Mouse (Mus musculus): ENCODE results near the gene Vsir.
A peak's percentile ranks its signal among the peaks of the same experiment; 100 is the strongest.

The Vsir gene

GRCm38 (mm10) chr10:60346701-60347405 is at the start of gene Vsir:
Gene Vsir, plus strand, starts transcription at chr10:60346851.
- DNase-seq (ENCODE audit: low spot score in 2 of 2) = peak; percentile 28 to 75

DNA sequence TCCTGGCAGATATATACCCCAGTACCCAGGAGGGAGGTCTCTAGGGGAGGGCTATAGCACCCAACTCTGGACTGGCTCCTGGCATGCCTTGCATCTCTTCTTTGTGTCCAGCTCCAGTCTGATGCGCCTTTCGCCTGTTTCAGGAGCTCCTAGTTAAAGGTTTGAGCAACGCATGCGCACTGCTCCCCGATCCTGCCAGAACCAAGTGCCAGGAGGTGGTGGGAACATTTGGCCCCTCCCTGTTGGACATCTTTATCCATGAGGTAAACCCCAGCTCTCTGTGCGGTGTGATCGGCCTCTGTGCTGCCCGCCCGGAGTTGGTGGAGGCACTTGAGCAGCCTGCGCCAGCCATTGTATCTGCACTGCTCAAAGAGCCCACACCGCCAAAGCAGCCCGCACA is 47.0 kb upstream of the Vsir start:
- DNase-seq (ENCODE audit: low spot score in 2 of 2) = no peak

- DNase-seq (ENCODE audit: low spot score in 2 of 2) = no peak
These were observed 43.2 kb upstream of the Vsir start for GRCm38 (mm10) chr10:60303419-60303818.

DNA sequence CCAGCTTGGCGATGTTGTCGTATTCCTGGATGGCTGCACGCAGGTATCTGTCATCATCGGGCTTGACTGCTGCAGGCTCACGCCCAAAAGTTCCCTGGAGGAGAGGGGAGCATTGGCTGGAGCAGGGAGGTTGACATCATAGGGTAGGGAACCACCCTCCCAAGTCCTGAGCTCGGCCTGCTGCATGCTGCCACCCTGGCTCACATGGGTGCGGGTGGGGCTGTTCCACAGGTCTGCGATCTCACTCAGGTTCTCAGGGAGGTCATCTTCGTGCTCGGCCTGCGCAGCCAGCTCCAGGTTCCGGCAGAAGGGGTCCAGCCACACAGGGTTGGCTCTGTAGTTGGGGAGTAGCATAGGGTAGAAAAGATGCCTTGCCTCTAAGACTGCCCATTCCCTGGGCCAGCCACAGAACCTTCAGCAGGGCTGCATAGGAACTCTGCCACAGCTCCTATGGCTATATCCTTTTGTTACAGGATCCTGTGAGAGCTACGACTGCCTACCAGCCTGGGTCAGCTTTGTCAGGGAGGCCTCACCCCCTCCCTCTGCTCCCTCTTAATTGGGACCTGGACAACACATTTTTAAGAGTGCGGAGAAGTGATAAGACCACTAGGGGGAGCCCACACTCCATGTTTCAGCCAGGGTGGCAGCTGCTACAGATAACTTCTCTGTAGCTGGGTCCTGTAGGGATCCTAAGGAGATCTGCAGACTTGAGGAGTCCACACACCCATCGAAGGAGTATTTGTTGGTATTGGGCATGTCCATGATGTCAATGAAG is 41.6 kb upstream of the Vsir start:
- peak in 1 of 2 experiments; percentile 82 for DNase-seq (ENCODE audit: low spot score in 2 of 2)

- no peak for DNase-seq (ENCODE audit: low spot score in 2 of 2)
These were observed 36.0 kb upstream of the Vsir start for GRCm38 (mm10) chr10:60310629-60311028.

DNA sequence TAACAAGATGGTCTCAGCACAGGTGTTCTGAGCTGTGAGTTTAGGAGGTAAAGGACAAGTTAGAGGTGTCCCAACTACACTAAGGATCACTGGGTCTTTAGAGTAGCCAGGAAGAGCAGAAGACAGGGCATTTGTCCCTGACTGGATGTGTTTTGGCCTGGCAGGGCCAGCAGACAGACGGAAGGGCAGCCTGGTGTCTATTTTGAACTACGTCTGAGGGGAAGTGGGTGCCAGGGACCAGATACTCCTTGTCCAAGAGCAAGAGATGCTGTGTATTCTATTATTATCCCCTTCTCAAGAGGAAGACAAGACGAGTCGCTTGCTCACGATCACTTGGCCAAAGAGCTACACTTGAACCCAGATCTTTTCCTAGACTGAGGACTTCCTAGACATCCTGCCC is 33.0 kb upstream of the Vsir start:
- no peak for DNase-seq (ENCODE audit: low spot score in 2 of 2)

DNA sequence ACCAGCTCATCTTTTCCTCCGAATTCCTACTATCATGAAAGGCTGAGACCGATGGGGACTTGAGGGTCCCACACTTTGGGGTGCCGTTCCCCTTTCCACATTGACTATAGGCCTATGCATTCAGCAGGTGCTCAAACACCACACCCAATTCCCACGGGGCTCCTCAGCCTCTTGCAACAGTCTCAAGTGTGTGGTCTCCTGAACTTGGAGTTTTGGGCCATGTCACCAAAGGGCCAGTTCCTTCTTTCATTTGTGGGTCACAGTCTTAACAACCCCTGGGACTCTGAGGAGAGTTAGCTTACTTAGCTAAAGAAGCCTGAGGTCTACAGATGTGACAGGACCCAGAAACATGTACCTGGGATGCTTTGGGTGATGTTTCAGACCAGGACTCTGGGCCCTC is 30.5 kb upstream of the Vsir start:
- DNase-seq (ENCODE audit: low spot score in 2 of 2) = no peak

GRCm38 (mm10) chr10:60328963-60329650 is 17.5 kb upstream of the Vsir start:
- no peak for DNase-seq (ENCODE audit: low spot score in 2 of 2)

GRCm38 (mm10) chr10:60334583-60334982 is 12.1 kb upstream of the Vsir start:
- no peak for DNase-seq (ENCODE audit: low spot score in 2 of 2)

- DNase-seq (ENCODE audit: low spot score in 2 of 2) = no peak
These were observed 11.6 kb upstream of the Vsir start for GRCm38 (mm10) chr10:60335021-60335420.

DNA sequence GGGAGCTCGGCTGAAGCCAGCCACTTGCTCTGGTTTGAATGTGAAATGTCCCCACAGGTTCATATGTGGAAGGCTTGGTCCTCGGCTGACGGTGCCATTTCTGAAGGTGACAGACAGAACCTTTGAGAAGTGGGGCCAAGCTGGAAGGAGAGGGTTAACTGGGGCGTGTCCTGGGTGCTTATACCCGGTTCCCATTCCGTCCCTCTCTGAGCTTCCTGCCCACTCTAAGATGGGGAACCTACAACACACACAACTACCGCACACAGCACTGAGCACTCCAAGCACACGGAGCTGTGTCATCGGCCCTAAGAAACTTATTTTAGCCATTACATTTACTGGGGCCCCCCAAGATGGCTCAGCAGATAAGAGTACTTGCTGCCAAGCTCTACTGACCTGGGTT is 5.1 kb upstream of the Vsir start:
- no peak for DNase-seq (ENCODE audit: low spot score in 2 of 2)

DNA sequence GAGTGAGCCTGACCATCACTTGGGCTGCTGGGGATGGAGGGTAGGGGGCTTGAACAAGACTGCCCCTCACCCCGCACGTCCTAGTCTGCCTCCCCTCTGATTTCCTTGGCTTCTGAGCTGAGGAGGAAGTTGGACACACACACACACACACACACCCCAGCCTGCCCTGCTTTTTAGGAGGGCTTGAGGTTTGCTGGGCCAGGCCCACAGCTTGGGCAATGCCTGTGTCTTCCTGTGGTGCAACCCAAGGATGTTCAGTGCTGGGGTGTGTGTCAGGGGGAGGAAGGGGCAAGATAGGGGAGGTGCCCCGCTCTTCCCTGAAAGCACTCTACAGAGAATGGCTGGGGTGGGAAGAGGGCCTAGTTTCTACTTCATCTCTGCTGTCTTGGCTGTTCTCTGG is 2.5 kb upstream of the Vsir start:
- DNase-seq (ENCODE audit: low spot score in 2 of 2) = no peak

GRCm38 (mm10) chr10:60346056-60346455 is 595 bp upstream of the Vsir start:
- no peak for DNase-seq (ENCODE audit: low spot score in 2 of 2)

GRCm38 (mm10) chr10:60347768-60348610 is 1.3 kb downstream of the Vsir start:
- no peak for DNase-seq (ENCODE audit: low spot score in 2 of 2)

GRCm38 (mm10) chr10:60349056-60349455 is 2.4 kb downstream of the Vsir start:
- peak in 1 of 2 experiments; percentile 31 for DNase-seq (ENCODE audit: low spot score in 2 of 2)

DNA sequence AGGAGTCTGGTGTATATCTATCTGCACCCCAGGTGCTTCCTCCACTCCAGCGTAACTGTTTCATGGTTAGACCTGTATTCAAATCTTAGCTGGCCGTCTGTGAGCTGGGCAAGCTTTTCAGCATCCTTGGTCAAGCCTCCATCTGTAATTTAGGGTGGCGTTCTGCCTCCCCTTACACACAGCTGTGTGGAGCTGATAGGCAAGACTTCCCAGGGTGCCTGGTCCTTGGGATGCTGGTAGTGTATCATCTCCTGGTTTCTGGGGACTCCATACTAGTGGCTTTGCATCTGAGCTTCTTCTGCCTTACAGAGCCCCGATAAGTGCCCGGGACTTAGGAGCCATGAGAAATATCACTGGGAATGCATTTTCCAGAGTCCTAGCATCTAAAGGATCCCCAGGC is 3.0 kb downstream of the Vsir start:
- no peak for DNase-seq (ENCODE audit: low spot score in 2 of 2)

- no peak for DNase-seq (ENCODE audit: low spot score in 2 of 2)
These were observed 3.6 kb downstream of the Vsir start for GRCm38 (mm10) chr10:60350077-60350804.

DNA sequence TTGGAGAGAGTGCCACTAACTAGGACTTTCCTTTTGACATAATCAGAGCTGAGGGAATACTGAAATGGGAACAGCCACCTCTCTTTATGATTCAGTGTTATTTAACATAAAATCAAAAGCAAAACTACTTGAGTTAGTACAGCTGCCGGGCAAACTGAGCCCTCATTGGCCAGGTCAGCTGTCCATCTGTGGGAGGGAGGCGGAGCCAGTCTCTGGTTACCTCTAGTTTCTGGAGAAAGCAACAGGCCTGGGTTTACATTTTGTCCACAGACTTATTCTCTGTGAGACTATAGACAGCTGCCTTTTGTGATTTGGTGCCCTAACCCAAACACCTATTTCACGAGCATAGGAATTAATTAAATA is 4.1 kb downstream of the Vsir start:
- DNase-seq (ENCODE audit: low spot score in 2 of 2) = peak in 1 of 2 experiments; percentile 62

GRCm38 (mm10) chr10:60351248-60351647 is 4.6 kb downstream of the Vsir start:
- no peak for DNase-seq (ENCODE audit: low spot score in 2 of 2)

DNA sequence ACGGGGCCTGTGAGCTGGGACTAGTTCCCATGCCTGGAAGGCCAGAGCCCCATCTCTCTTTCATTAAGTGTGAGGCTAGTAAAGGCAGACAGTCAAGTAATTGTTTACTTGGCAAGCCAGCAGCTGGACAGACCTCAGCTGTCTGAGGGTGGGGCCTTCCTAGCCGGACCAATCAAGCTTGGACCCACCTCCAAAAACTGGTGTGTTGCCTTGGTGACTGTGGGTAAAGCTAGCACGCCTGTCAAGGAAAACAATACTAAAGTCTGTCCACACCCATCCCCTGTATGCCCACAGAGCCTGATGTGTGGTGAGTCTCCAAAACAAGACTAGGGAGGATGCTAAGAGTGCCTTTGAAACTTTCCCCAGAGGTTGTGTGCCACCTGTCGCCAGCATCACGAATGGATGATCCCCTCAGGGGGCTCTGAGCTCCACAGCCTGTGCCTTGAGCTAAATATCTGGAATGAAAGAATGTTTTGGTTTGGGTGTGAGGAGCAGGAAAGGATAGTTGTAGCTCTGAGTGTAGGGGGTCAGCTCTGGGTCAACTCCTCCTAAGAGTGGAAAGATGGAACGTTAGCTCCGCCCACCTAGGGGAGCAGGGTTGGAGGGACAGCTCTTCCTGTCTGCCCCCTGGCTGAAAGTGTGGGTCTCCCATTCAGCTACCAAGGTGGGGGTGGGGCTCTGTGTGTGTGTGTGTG is 5.3 kb downstream of the Vsir start:
- DNase-seq (ENCODE audit: low spot score in 2 of 2) = no peak

Measured in left cerebral cortex, adult 9 months (tissue).